Mouse (Mus musculus) kidney, postnatal 0 days (tissue): Measurements from ENCODE around the gene Zfyve28. TPM values are rescaled to one million over a fixed set of nuclear protein-coding genes. Genes with fewer than 3 reads are reported as not detected.

Source experiments
- ATAC-seq: fragments of 200-750 bp; cut with Nextera tagmentation; replicated peaks from 2 replicates; pipeline ENCODE4 v1.8.0; 2017; ENCODE audit warnings: low read depth, moderate number of reproducible peaks, moderate TSS enrichment, moderate library complexity; ENCODE audit not compliant: low FRiP score
- DNase-seq: peaks from one replicate; pipeline ENCODE4 v3.0.0-alpha.2; 2016; ENCODE audit warnings: low spot score
- H3K27ac ChIP-seq: fragments of 300-500 bp; sonication (generic); 2 replicates; pipeline ENCODE4 v1.5.1; 2014; ENCODE audit warnings: mild to moderate bottlenecking
- H3K27me3 ChIP-seq: fragments of 300-500 bp; sonication (generic); 2 replicates; pipeline ENCODE4 v1.6.1; 2014; ENCODE audit warnings: low read length, mixed read lengths; ENCODE audit not compliant: insufficient read depth
- H3K36me3 ChIP-seq: fragments of 300-500 bp; sonication (generic); 2 replicates; pipeline ENCODE4 v1.6.1; 2014; ENCODE audit warnings: low read length, mixed read lengths; ENCODE audit not compliant: insufficient read depth
- H3K4me1 ChIP-seq: fragments of 300-500 bp; sonication (generic); replicated peaks from 2 replicates; pipeline ENCODE4 v1.6.1; 2014; ENCODE audit warnings: antibody characterized with exemption, low read length, mixed read lengths; ENCODE audit not compliant: insufficient read depth
- H3K4me2 ChIP-seq: fragments of 300-500 bp; sonication (generic); 2 replicates; pipeline ENCODE4 v1.6.1; 2014; ENCODE audit warnings: mild to moderate bottlenecking, low read length, moderate library complexity, mixed read lengths
- H3K4me3 ChIP-seq: fragments of 300-500 bp; sonication (generic); replicated peaks from 2 replicates; pipeline ENCODE4 v1.5.1; 2014; ENCODE audit warnings: low read depth, low read length
- H3K9ac ChIP-seq: fragments of 300-500 bp; sonication (generic); 2 replicates; pipeline ENCODE4 v1.6.1; 2014; ENCODE audit warnings: low read depth, low read length
- H3K9me3 ChIP-seq: fragments of 300-500 bp; sonication (generic); replicated peaks from 2 replicates; pipeline ENCODE4 v1.6.1; 2016; ENCODE audit warnings: low read length, inconsistent platforms, mixed read lengths
- CTCF ChIP-seq: IDR thresholded peaks from 2 replicates; pipeline ENCODE4 v1.5.1; 2016; ENCODE audit warnings: antibody characterized with exemption, low read depth, mild to moderate bottlenecking, moderate library complexity
- WGBS: fragments of 180-500 bp; shearing (Covaris S2); extraction: QIAGEN DNeasy Blood & Tissue Kit; methylation state at CpG from one replicate; pipeline ENCODE4 v1.1.7; 2014; 5-methylcytosine and 5-hydroxymethylcytosine counted together
- polyA plus RNA-seq: library from polyadenylated mRNA; unstranded; fragments of >200 nt; fragmentation: Nextera tagmentation; extraction: Ambion mirVana; gene quantifications from 2 replicates; pipeline ENCODE4 v1.2.1, GENCODE M21; 2015

The Zfyve28 gene
- polyA plus RNA-seq, 1 experiment from 2014 or later: 0.14 TPM

DNA sequence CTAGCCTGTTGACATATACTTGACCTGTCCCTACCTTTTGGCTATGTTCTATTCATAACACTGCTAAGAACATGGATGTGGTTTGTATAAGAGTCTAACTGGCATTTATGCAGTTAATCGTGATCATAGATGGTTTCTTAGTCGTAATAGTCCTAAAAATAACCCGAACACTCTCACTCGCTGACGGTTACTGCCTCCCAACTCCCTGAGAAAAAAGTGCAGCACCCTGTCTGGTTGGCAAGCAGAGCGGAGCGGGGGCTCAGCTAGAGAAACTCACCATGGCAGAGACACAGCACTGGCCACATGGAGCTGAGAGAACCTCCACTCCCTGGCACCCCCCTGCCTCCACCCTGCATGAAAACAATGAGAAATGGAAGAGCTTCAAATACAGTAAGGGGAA lies 7.3 kb downstream of the Zfyve28 start:
- H3K36me3 ChIP-seq: no peaks in the 10 kb centered on the region
- DNase-seq (no peak), ATAC-seq (no peak)
- H3K27ac ChIP-seq: no peak overlapping the region
- no peaks in the 10 kb centered on the region for H3K9me3 ChIP-seq
- no peak overlapping the region for H3K9ac ChIP-seq
- TF ChIP-seq CTCF: no peak
- 57% methylated on average over 7 of the region's 7 CpGs for WGBS
- 0 out of 2 replicates have a peak, but pooled peaks cover 2% of the 10 kb centered on the region for H3K27me3 ChIP-seq
- no peak overlapping the region for H3K4me2 ChIP-seq
- no peak overlapping the region for H3K4me3 ChIP-seq
- no peaks in the 10 kb centered on the region for H3K4me1 ChIP-seq

DNA sequence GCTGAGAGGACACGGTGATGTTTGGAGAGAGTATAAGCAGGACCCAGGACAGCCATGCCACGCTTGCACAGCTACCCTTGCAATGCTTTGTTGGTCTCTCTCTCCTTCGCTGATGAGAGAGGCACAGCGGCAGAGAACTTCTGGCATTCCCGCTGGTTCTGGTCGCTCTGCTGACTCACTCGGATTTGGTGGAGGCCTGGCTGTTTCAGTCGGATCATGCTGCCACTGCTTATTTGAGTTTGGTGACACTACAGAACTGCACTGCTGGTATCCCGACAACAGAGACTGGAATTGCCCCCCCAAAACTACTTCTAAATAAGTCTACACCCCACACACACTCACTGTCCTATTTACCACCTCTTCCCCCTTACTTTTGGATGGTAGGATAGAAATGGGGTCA lies 9.0 kb downstream of the Zfyve28 start:
- no peak for TF ChIP-seq CTCF
- WGBS: 93% methylated on average over 9 of the region's 9 CpGs
- DNase-seq: no peak
- Histone ChIP-seq H3K27me3 (0 out of 2 replicates have a peak, but pooled peaks cover 2% of the 10 kb centered on the region), H3K4me1 (no peaks in the 10 kb centered on the region), H3K4me2 (no peak overlapping the region), H3K36me3 (no peaks in the 10 kb centered on the region), H3K27ac (no peak overlapping the region), H3K9me3 (no peaks in the 10 kb centered on the region), H3K9ac (no peak overlapping the region), H3K4me3 (no peak overlapping the region)
- ATAC-seq: no peak

DNA sequence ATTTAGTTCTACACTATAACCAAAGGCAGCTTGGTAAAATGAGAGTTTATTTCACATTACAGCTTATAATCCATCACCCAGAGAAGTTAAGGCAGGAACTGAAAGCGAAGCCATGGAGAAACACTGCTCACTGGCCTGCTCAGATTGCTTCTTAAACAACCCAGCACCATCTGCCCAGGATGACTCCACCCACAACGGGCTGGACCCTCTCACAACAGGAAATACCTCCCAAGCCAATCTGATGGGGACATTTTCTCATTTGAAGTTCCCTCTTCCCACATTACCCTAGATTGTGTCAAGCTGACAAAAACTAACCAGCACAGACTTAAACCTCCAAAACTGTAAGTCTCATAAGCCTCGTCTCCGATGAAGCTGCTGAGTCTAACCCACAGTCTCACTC lies 10.2 kb downstream of the Zfyve28 start:
- no peak for ATAC-seq
- Histone ChIP-seq H3K4me3 (no peak overlapping the region), H3K4me2 (no peak overlapping the region), H3K27ac (no peak overlapping the region), H3K27me3 (no peaks in the 10 kb centered on the region), H3K36me3 (no peaks in the 10 kb centered on the region), H3K9ac (no peak overlapping the region), H3K4me1 (no peaks in the 10 kb centered on the region), H3K9me3 (no peaks in the 10 kb centered on the region)
- TF ChIP-seq CTCF: no peak
- 67% methylated on average over 4 of the region's 4 CpGs for WGBS
- DNase-seq: no peak

DNA sequence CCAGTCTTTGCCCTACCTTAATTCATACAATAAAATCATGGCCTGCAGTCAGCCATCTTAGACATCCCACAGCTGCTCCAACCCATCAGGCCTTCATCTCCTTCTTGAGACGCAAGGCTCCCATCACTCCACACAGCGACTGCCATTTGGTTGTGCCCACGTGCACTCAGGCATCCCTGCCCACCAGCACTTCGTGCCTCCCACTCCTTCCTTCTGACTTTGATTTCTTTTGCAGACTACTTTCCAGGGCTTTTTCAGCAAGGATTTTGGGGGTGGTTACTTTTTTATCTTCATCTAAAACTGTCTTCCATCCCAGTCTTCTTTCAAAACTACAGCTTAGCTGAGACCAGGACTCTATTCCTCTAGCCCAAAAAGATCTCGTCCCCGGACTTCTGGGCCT lies 11.5 kb downstream of the Zfyve28 start:
- Histone ChIP-seq H3K4me1 (no peaks in the 10 kb centered on the region), H3K27me3 (no peaks in the 10 kb centered on the region), H3K36me3 (no peaks in the 10 kb centered on the region), H3K9ac (no peak overlapping the region), H3K27ac (no peak overlapping the region), H3K9me3 (no peaks in the 10 kb centered on the region), H3K4me3 (no peak overlapping the region), H3K4me2 (no peak overlapping the region)
- 42% methylated on average over 6 of the region's 6 CpGs for WGBS
- no peak for ATAC-seq
- no peak for DNase-seq
- no peak for TF ChIP-seq CTCF

DNA sequence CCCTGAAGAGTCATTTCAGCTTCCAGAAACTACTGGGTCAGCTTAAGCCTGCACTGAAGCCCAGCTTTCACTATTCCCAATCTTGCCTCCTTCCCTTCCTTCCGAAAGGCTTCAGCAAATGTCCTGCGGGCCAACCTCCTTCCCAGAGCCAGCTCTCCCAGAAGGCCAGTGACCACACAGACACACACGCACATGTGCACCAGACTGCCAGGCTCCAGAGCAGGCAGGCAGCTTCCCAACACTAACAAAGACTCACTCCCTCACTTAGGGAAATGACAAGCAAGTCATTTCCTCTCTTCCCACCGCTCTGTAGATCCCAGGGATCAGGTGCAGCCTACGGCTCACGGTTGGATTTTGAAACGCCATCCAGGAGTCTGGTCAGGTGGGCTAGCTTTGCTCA lies 12.1 kb downstream of the Zfyve28 start:
- no peak for ATAC-seq
- TF ChIP-seq CTCF: no peak
- Histone ChIP-seq H3K4me3 (no peak overlapping the region), H3K9me3 (no peaks in the 10 kb centered on the region), H3K27ac (no peak overlapping the region), H3K4me2 (no peak overlapping the region), H3K27me3 (no peaks in the 10 kb centered on the region), H3K4me1 (no peaks in the 10 kb centered on the region), H3K36me3 (no peaks in the 10 kb centered on the region), H3K9ac (no peak overlapping the region)
- 68% methylated on average over 7 of the region's 7 CpGs for WGBS
- no peak for DNase-seq

DNA sequence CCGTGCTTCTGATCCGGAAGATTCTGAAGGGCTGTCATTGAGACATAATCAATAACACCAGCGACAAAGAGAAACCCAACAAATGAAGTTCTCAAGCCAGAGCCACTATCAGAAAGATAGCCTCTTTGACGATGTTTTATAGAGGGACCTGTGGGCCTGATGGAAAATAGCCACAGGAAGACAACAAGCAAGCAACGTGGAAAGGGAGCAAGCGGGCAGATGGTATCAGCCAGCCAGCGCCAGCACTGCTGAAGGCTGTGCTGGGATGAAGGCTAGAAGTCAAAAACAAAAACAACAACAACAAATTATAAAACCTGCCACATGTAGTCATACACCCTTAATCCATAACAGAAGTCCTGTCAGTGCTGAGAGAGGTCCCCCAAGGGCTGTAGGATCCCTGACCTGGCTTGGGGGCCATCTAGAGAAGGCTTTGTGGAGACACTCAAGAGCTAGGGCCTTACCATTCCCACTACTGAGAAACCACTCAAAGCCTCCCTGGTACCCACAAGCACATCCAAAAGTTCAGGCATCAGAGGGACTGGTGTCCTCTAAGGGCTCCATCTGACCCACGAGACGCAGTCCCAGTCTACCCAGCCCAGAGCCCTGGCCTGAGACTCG lies 13.5 kb downstream of the Zfyve28 start:
- ATAC-seq (no peak), DNase-seq (no peak)
- H3K9ac ChIP-seq: no peak overlapping the region
- no peak overlapping the region for H3K4me3 ChIP-seq
- H3K36me3 ChIP-seq: no peaks in the 10 kb centered on the region
- TF ChIP-seq CTCF: no peak
- no peaks in the 10 kb centered on the region for H3K9me3 ChIP-seq
- no peaks in the 10 kb centered on the region for H3K4me1 ChIP-seq
- no peaks in the 10 kb centered on the region for H3K27me3 ChIP-seq
- H3K27ac ChIP-seq: no peak overlapping the region
- 87% methylated on average over 10 of the region's 10 CpGs for WGBS
- H3K4me2 ChIP-seq: no peak overlapping the region

DNA sequence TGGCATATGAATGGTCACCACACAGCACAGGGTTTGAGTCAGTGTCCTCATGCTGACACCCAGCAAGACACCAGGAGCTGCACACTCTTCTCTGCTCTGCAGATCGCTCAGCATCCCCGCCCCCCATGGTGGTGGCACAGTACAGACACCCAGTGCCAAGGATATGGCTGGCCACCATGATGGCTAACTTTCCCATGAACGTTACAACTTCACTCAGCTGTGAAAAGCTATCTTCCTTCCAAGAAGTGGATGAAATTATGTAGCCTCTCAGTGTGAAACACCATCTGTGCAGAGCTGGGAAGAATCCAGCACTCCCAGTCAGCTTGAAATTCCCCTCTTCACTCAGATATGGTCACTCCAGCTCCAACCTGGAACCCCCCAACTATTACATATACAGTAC lies 14.0 kb downstream of the Zfyve28 start:
- H3K27ac ChIP-seq: no peak overlapping the region
- H3K4me1 ChIP-seq: no peaks in the 10 kb centered on the region
- no peak for DNase-seq
- H3K36me3 ChIP-seq: no peaks in the 10 kb centered on the region
- no peak overlapping the region for H3K9ac ChIP-seq
- no peaks in the 10 kb centered on the region for H3K9me3 ChIP-seq
- H3K4me2 ChIP-seq: no peak overlapping the region
- TF ChIP-seq CTCF: no peak
- ATAC-seq: no peak
- H3K4me3 ChIP-seq: no peak overlapping the region
- 73% methylated on average over 3 of the region's 3 CpGs for WGBS
- H3K27me3 ChIP-seq: no peaks in the 10 kb centered on the region
